Mouse (Mus musculus) layer of hippocampus, postnatal 14 days (tissue): Measurements from ENCODE around the gene Lrfn3. TPM values are rescaled to one million over a fixed set of nuclear protein-coding genes. Genes with fewer than 3 reads are reported as not detected.
A peak's percentile ranks its signal among the peaks of the same experiment; 100 is the strongest.

Experiments
- DNase-seq, 2 experiments: peaks; one replicate each; pipeline ENCODE4 v3.0.0; 2021 to 2022; ENCODE audit warnings: low spot score in 2 of 2, mixed read lengths in 1 of 2
- total RNA-seq, 2 experiments: library from RNA; stranded (reverse); gene quantifications; 2 replicates each; pipeline ENCODE4 v1.2.3; 2021

Gene Lrfn3
- total RNA-seq, 2 experiments from 2014 or later: 32.5 to 35.5 TPM

- DNase-seq: no peak
Measured at GRCm38 (mm10) chr7:30346635-30347379, 15.8 kb downstream of the Lrfn3 start.

GRCm38 (mm10) chr7:30339432-30340109 lies 23.0 kb downstream of the Lrfn3 start:
- DNase-seq: no peak

GRCm38 (mm10) chr7:30336384-30336783 lies 26.2 kb downstream of the Lrfn3 start:
- peak; percentile 84 to 92 for DNase-seq

- peak; percentile 61 to 82 for DNase-seq
Measured at GRCm38 (mm10) chr7:30335688-30336087, 26.9 kb downstream of the Lrfn3 start.

- no peak for DNase-seq
Measured at GRCm38 (mm10) chr7:30334563-30334962, 28.0 kb downstream of the Lrfn3 start.

- DNase-seq: peak; percentile 50 to 81
Measured at GRCm38 (mm10) chr7:30333436-30333835, 29.1 kb downstream of the Lrfn3 start.

- no peak for DNase-seq
Measured at GRCm38 (mm10) chr7:30332622-30333259, 29.8 kb downstream of the Lrfn3 start.

- peak; percentile 85 to 96 for DNase-seq
Measured at GRCm38 (mm10) chr7:30331887-30332286, 30.7 kb downstream of the Lrfn3 start.

- DNase-seq: no peak
Measured at GRCm38 (mm10) chr7:30328379-30328778, 34.2 kb downstream of the Lrfn3 start.

- DNase-seq: no peak
Measured at GRCm38 (mm10) chr7:30327140-30327539, 35.4 kb downstream of the Lrfn3 start.

GRCm38 (mm10) chr7:30326427-30326826 lies 36.1 kb downstream of the Lrfn3 start:
- DNase-seq: no peak

GRCm38 (mm10) chr7:30325364-30325763 lies 37.2 kb downstream of the Lrfn3 start:
- no peak for DNase-seq

GRCm38 (mm10) chr7:30324300-30324944 lies 38.1 kb downstream of the Lrfn3 start:
- DNase-seq: no peak

GRCm38 (mm10) chr7:30323795-30324194 lies 38.8 kb downstream of the Lrfn3 start, which contains the start of gene Sdhaf1:
Gene Sdhaf1, minus strand, starts transcription at chr7:30323895.
- DNase-seq: no peak

- DNase-seq: no peak
Measured at GRCm38 (mm10) chr7:30322865-30323264, 39.7 kb downstream of the Lrfn3 start.

GRCm38 (mm10) chr7:30322285-30322667 lies 40.3 kb downstream of the Lrfn3 start:
- DNase-seq: peak; percentile 92 to 98

- peak in 1 of 2 experiments; percentile 58 for DNase-seq
Measured at GRCm38 (mm10) chr7:30321539-30322284, 40.9 kb downstream of the Lrfn3 start, which contains the start of gene E130208F15Rik. Gene E130208F15Rik, plus strand, starts transcription at chr7:30321740.

GRCm38 (mm10) chr7:30320946-30321345 lies 41.6 kb downstream of the Lrfn3 start:
- no peak for DNase-seq

GRCm38 (mm10) chr7:30318142-30318541 lies 44.4 kb downstream of the Lrfn3 start:
- DNase-seq: no peak
